Mouse (Mus musculus) forelimb bud, embryonic 11.5 days (tissue): ENCODE data around the gene Olfr1154.

Experiments used
- DNase-seq: peaks from one replicate; pipeline ENCODE4 v3.0.0-alpha.2; 2012; ENCODE audit warnings: low read depth, low spot score

The Olfr1154 gene

GRCm38 (mm10) chr2:87905066-87905465, at the start of gene Olfr1154:
Gene Olfr1154, minus strand, starts transcription at chr2:87905166.
- DNase-seq: no peak

- DNase-seq: no peak
Measured at GRCm38 (mm10) chr2:87953000-87953399, 48.0 kb upstream of the Olfr1154 start, which contains the start of gene Olfr1156. Gene Olfr1156, minus strand, starts transcription at chr2:87953100.

GRCm38 (mm10) chr2:87945037-87945436, 40.1 kb upstream of the Olfr1154 start, which contains the start of gene Olfr1155:
Gene Olfr1155, minus strand, starts transcription at chr2:87945137.
- no peak for DNase-seq

DNA sequence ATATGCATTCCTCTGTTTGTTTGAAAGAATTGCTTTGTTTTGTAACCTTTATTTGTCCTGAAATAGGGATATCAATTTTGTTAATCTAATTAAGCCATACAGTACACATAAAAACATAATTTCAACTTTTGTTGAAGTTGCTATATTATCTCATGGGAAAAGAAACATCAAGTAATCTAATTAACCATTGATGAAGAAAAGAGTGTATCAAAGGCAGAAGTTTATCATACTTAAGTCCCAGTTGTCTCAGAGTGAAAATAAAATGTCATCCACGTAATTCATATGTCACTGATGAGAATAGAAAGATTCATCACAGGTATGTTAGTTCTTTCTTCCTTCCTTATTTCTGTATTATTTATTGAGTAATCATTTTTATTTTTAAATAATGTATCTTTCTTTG, 10.3 kb downstream of the Olfr1154 start, which contains the start of gene Olfr1153:
Gene Olfr1153, plus strand, starts transcription at position 301 of the 400 bp plus-strand sequence.
- no peak for DNase-seq

DNA sequence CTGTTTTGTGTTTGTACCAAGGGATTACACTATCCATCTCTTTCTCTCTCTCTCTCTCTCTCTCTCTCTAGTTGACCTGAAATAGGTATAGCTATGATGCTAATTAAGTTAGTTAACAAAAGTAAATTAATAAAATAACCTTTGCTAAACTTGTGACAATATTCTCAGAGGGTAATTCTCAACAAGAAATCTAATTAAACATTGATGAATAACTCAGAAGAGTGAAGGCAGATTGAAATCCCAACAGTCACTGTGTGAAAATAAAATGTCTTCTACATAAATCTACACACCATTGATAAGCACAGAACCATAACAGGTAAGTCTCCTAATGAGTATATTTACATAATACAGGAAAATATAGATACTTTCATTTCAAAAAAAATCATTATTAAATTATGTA, 38.8 kb downstream of the Olfr1154 start, which contains the start of gene Olfr1152:
Gene Olfr1152, plus strand, starts transcription at position 301 of the 400 bp plus-strand sequence.
- DNase-seq: no peak

DNA sequence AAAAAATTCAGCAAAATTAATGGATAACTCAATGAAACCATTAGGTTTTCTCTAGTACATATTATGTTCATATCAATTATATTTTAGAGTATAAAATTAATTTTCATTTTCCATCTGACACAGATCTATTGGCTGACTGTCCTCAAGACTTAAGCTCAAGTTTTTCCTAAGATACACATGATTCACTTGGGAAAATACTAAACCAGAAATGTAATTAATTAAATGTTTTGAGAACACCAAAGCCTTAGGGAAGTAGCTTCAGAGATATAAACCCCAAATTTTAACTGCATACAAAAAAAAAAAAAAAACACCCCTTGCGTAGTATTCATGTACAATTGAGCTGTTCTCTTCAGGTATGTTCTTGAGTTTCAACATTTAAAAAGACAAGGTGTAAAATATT, 49.4 kb downstream of the Olfr1154 start, which contains the start of gene Olfr1151:
Gene Olfr1151, plus strand, starts transcription at position 301 of the 400 bp plus-strand sequence.
- DNase-seq: no peak
